Mouse (Mus musculus) kidney, adult 2 months (tissue): ENCODE results near the gene Kcnv2.

Experiments
- CTCF ChIP-seq: fragments of 200-500 bp; conservative IDR thresholded peaks from 2 replicates; pipeline ENCODE4 v1.5.1; 2011; ENCODE audit warnings: low read depth, mild to moderate bottlenecking, control low read depth, low read length, moderate library complexity, mixed read lengths; ENCODE audit not compliant: insufficient read depth, insufficient read length
- POLR2A ChIP-seq: fragments of 200-500 bp; IDR thresholded peaks from one replicate; pipeline ENCODE4 v1.6.1; 2011; ENCODE audit warnings: low read depth, low read length, control low read depth

GRCm38 (mm10) chr19:27316313-27317258, 5.8 kb upstream of the Kcnv2 start:
- TF ChIP-seq POLR2A (no peak), CTCF (no peak)
